ENCODE assay signal across 8 mouse cellular contexts in the genomic region with DNA sequence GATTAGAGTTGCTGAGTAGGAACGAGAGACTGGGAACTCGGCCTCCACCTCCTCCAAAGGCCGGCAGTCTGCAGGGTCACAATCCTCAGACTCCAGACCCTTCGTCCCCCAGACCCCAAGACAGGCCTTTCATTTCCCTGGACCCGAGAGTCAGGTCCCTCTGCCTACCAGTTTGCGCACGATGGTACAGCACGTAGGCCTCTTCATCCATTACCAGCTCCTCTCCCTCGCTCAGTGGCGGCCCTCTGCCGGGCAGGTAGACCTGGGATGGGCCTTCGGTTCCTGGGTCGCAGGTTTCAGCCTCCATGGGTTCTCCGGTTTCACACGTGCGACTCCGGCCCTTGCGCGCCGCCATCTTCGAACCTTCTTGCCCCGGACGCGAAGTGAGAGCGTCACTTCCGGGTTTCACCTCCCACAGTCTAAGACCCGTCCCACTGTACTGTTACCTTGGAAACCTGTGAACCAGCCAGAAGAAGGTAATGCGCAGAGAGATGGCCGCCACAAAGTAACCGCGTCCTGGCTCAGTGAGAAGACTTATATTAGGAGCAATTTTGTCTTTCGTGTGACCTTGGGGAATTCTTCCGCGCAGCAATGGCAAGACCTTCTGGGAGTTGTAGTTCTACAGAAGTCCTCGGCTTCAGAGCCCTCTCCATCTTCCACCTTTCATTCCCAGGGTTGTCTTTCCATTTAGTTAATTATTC. TPM values are rescaled to one million over a fixed set of nuclear protein-coding genes. Genes with fewer than 3 reads are reported as not detected.
A peak's percentile ranks its signal among the peaks of the same experiment; 100 is the strongest.
DNase-seq lines count a peak whose midpoint lies in the region; ATAC-seq and TF ChIP-seq lines count a peak whose summit lies in the region.

A gene (minus strand): TSS at position 518 of the 701 bp plus-strand sequence.

- TF ChIP-seq POLR2A in testis, adult 2 months (IDR thresholded peaks at IDR 0.05; ENCODE audit: control insufficient read depth, low read depth, low read length): peak; percentile 56

- H3K4me1 ChIP-seq in E14TG2a.4 (replicated peaks; ENCODE audit: low read depth, low read length): peaks cover 70% of the 10 kb centered on the region
- peaks cover 28% of the 10 kb centered on the region for H3K4me1 ChIP-seq in forebrain, embryonic 12.5 days
- H3K4me1 ChIP-seq in heart, postnatal 0 days (ENCODE audit: control insufficient read depth, insufficient read depth): peaks cover 8% of the 10 kb centered on the region
- peaks cover 9% of the 10 kb centered on the region; the same call in 1 of the 2 replicates for H3K4me1 ChIP-seq in liver, embryonic 16.5 days (ENCODE audit: control insufficient read depth, low read depth, low read length)
- peaks cover 39% of the 10 kb centered on the region for H3K4me1 ChIP-seq in neural tube, embryonic 13.5 days (replicated peaks)
- H3K4me1 ChIP-seq in testis, adult 2 months (ENCODE audit: control insufficient read depth, insufficient read depth, low read length): peaks cover 24% of the 10 kb centered on the region

- no peak for TF ChIP-seq CTCF in E14TG2a.4 (conservative IDR thresholded peaks at IDR 0.05; ENCODE audit: low read length)
- TF ChIP-seq CTCF in heart, postnatal 0 days (IDR thresholded peaks at IDR 0.05; ENCODE audit: low read depth): no peak
- no peak for TF ChIP-seq CTCF in testis, adult 2 months (IDR thresholded peaks at IDR 0.05; ENCODE audit: control insufficient read depth, insufficient read depth, insufficient replicate concordance, low read depth, low read length)

- H3K9me3 ChIP-seq in E14TG2a.4 (ENCODE audit: low read length): no peaks in the 10 kb centered on the region
- H3K9me3 ChIP-seq in forebrain, embryonic 12.5 days: no peaks in the 10 kb centered on the region
- no peaks in the 10 kb centered on the region for H3K9me3 ChIP-seq in heart, postnatal 0 days (replicated peaks; ENCODE audit: control insufficient read depth, low read length)
- no peaks in the 10 kb centered on the region for H3K9me3 ChIP-seq in liver, embryonic 16.5 days (replicated peaks; ENCODE audit: control insufficient read depth, low read length)
- H3K9me3 ChIP-seq in neural tube, embryonic 13.5 days: no peaks in the 10 kb centered on the region

- H3K4me3 ChIP-seq in E14TG2a.4 (replicated peaks; ENCODE audit: low read length): peak within 1 kb of the TSS; percentile 100
- peak within 1 kb of the TSS; percentile 60 for H3K4me3 ChIP-seq in forebrain, embryonic 12.5 days (replicated peaks)
- H3K4me3 ChIP-seq in heart, postnatal 0 days (ENCODE audit: low read depth, low read length): peak within 1 kb of the TSS; percentile 70
- peak within 1 kb of the TSS; percentile 71 for H3K4me3 ChIP-seq in liver, embryonic 16.5 days (ENCODE audit: low read depth, low read length)
- peak within 1 kb of the TSS; percentile 86 for H3K4me3 ChIP-seq in neural tube, embryonic 13.5 days
- peak within 1 kb of the TSS; percentile 96 for H3K4me3 ChIP-seq in testis, adult 2 months (ENCODE audit: control insufficient read depth, low read depth, low read length)

- H3K36me3 ChIP-seq in E14TG2a.4 (ENCODE audit: insufficient read depth, low read length): peaks cover 44% of the 10 kb centered on the region
- H3K36me3 ChIP-seq in forebrain, embryonic 12.5 days (replicated peaks): peaks cover 39% of the 10 kb centered on the region
- peaks cover 36% of the 10 kb centered on the region for H3K36me3 ChIP-seq in heart, postnatal 0 days (replicated peaks; ENCODE audit: control insufficient read depth, insufficient read depth, low read length)
- peaks cover 10% of the 10 kb centered on the region for H3K36me3 ChIP-seq in liver, embryonic 16.5 days (ENCODE audit: control insufficient read depth, insufficient read depth)
- H3K36me3 ChIP-seq in neural tube, embryonic 13.5 days: peaks cover 36% of the 10 kb centered on the region
- no peaks in the 10 kb centered on the region; the same call in none of the 2 replicates for H3K36me3 ChIP-seq in testis, adult 2 months (ENCODE audit: control insufficient read depth, insufficient read depth, low read length)

- WGBS in forebrain, embryonic 12.5 days: 1% methylated on average over 35 of the region's 35 CpGs
- 0% methylated on average over 35 of the region's 35 CpGs for WGBS in heart, postnatal 0 days
- WGBS in liver, embryonic 16.5 days (ENCODE audit: insufficient replicate concordance): 0% methylated on average over 35 of the region's 35 CpGs
- 0% methylated on average over 35 of the region's 35 CpGs for WGBS in neural tube, embryonic 13.5 days

- H3K27ac ChIP-seq in forebrain, embryonic 12.5 days: peak within 1 kb of the TSS; percentile 73; the same call in 1 of the 2 replicates
- peak within 1 kb of the TSS; percentile 75 for H3K27ac ChIP-seq in heart, postnatal 0 days (ENCODE audit: low read depth)
- no peak within 1 kb of the TSS for H3K27ac ChIP-seq in liver, embryonic 16.5 days (ENCODE audit: low read length)
- peak within 1 kb of the TSS; percentile 89 for H3K27ac ChIP-seq in neural tube, embryonic 13.5 days (replicated peaks)
- H3K27ac ChIP-seq in testis, adult 2 months (ENCODE audit: control insufficient read depth, insufficient read depth, low read depth, low read length): peak within 1 kb of the TSS; percentile 76

- peak within 1 kb of the TSS; percentile 91 for H3K4me2 ChIP-seq in forebrain, embryonic 12.5 days
- peak within 1 kb of the TSS; percentile 87 for H3K4me2 ChIP-seq in heart, postnatal 0 days (ENCODE audit: low read depth, low read length)
- H3K4me2 ChIP-seq in liver, embryonic 16.5 days (ENCODE audit: low read depth, low read length): peak within 1 kb of the TSS; percentile 63
- peak within 1 kb of the TSS; percentile 88 for H3K4me2 ChIP-seq in neural tube, embryonic 13.5 days

- no peak; the same call in 1 of the 2 replicates for TF ChIP-seq EP300 in heart, postnatal 0 days (IDR thresholded peaks at IDR 0.05; ENCODE audit: low read depth)

- peak within 1 kb of the TSS; percentile 52 for H3K9ac ChIP-seq in forebrain, embryonic 12.5 days
- peak within 1 kb of the TSS; percentile 63 for H3K9ac ChIP-seq in heart, postnatal 0 days (replicated peaks; ENCODE audit: low read depth, low read length)
- peak within 1 kb of the TSS; percentile 54 for H3K9ac ChIP-seq in liver, embryonic 16.5 days (ENCODE audit: low read depth, low read length)
- peak within 1 kb of the TSS; percentile 75 for H3K9ac ChIP-seq in neural tube, embryonic 13.5 days

- DNase-seq in c-Kit-positive CD71-positive TER-119-negative erythroid progenitor cells, embryonic 14.5 days (ENCODE audit: low read depth): peak; percentile 88
- DNase-seq in heart, postnatal 0 days (ENCODE audit: low spot score): peak; percentile 89
- peak; percentile 89 to 92 for DNase-seq in kidney, postnatal 4 days

- peak; percentile 92 for ATAC-seq in forebrain, embryonic 12.5 days (ENCODE audit: low FRiP score)
- peak; percentile 86 for ATAC-seq in heart, postnatal 0 days (ENCODE audit: insufficient read depth, low read depth)
- peak; percentile 82 for ATAC-seq in liver, embryonic 16.5 days (ENCODE audit: low read depth)
- ATAC-seq in neural tube, embryonic 13.5 days (ENCODE audit: low read depth): peak; percentile 90

- peaks cover 41% of the 10 kb centered on the region for H3K27me3 ChIP-seq in E14TG2a.4 (ENCODE audit: insufficient read depth, low read length)
- peaks cover 47% of the 10 kb centered on the region for H3K27me3 ChIP-seq in forebrain, embryonic 12.5 days
- peaks cover 46% of the 10 kb centered on the region for H3K27me3 ChIP-seq in heart, postnatal 0 days (ENCODE audit: control insufficient read depth, insufficient read depth, low read length)
- peaks cover 47% of the 10 kb centered on the region for H3K27me3 ChIP-seq in liver, embryonic 16.5 days (ENCODE audit: control insufficient read depth, insufficient read depth, low read depth, low read length)
- H3K27me3 ChIP-seq in neural tube, embryonic 13.5 days: peaks cover 43% of the 10 kb centered on the region
- no peaks in the 10 kb centered on the region for H3K27me3 ChIP-seq in testis, adult 2 months (ENCODE audit: control insufficient read depth, insufficient read depth, low read length)

RNA-seq across cellular contexts. Expression of the gene that starts here (rescaled TPM):
- polyA plus RNA-seq in forebrain, embryonic 12.5 days (2016; fragmentation: Nextera tagmentation; extraction: Ambion mirVana): 55.5 and 60.0 TPM in 2 replicates
- total RNA-seq in heart, postnatal 0 days (2014; rRNA removed; ENCODE audit: low replicate concordance): 26.7 and 28.8 TPM in 2 replicates
- polyA plus RNA-seq in heart, postnatal 0 days (2015; fragmentation: Nextera tagmentation; extraction: Ambion mirVana): 19.3 and 22.7 TPM in 2 replicates
- 19.2 and 20.9 TPM in 2 replicates for polyA plus RNA-seq in liver, embryonic 16.5 days (2015; fragmentation: Nextera tagmentation; extraction: Ambion mirVana)
- 34.6 and 37.2 TPM in 2 replicates for polyA plus RNA-seq in neural tube, embryonic 13.5 days (2015; fragmentation: Nextera tagmentation; extraction: Ambion mirVana)
- polyA plus RNA-seq in testis, adult 2 months (2012; rRNA removed): 11.2 and 12.1 TPM in 2 replicates
